Comparison of ENCODE assay signal across 8 mouse cellular contexts in genomic region chr12:44330216-44330719, GRCm38 (mm10). TPM values are rescaled to one million over a fixed set of nuclear protein-coding genes. Genes with fewer than 3 reads are reported as not detected.
DNase-seq lines count a peak whose midpoint lies in the region; ATAC-seq lines count a peak whose summit lies in the region.

No protein-coding gene starts in this region.

- intact Hi-C loops in heart, postnatal 10 days (cut with DNase I) = no loop called here

- H3K9ac ChIP-seq in heart, embryonic 16.5 days (ENCODE audit: low read length) = no peak overlapping the region
- H3K9ac ChIP-seq in embryonic facial prominence, embryonic 14.5 days (ENCODE audit: low read depth, low read length) = peak overlapping the region; percentile 65; the same call in 1 of the 2 replicates
- no peak overlapping the region for H3K9ac ChIP-seq in limb, embryonic 15.5 days

- no peaks in the 10 kb centered on the region for H3K36me3 ChIP-seq in heart, embryonic 16.5 days (ENCODE audit: control insufficient read depth, insufficient read depth)
- no peaks in the 10 kb centered on the region for H3K36me3 ChIP-seq in embryonic facial prominence, embryonic 14.5 days (ENCODE audit: control insufficient read depth, insufficient read depth, low read length)
- no peaks in the 10 kb centered on the region for H3K36me3 ChIP-seq in limb, embryonic 15.5 days

- H3K4me2 ChIP-seq in heart, embryonic 16.5 days (ENCODE audit: low read depth, low read length) = peak overlapping the region; percentile 87
- H3K4me2 ChIP-seq in embryonic facial prominence, embryonic 14.5 days (ENCODE audit: low read depth, low read length) = peak overlapping the region; percentile 98
- H3K4me2 ChIP-seq in limb, embryonic 15.5 days = peak overlapping the region; percentile 98

- no peak for ATAC-seq in heart, embryonic 16.5 days (replicated peaks; ENCODE audit: extremely low read depth, insufficient read depth, low FRiP score)
- ATAC-seq in embryonic facial prominence, embryonic 14.5 days (ENCODE audit: low read depth) = no peak
- ATAC-seq in limb, embryonic 15.5 days (ENCODE audit: insufficient number of reproducible peaks, low FRiP score, low TSS enrichment, low read depth) = no peak

- H3K27ac ChIP-seq in heart, embryonic 16.5 days (ENCODE audit: low read length) = no peak overlapping the region
- no peak overlapping the region; the same call in 1 of the 2 replicates for H3K27ac ChIP-seq in embryonic facial prominence, embryonic 14.5 days (replicated peaks; ENCODE audit: low read depth, low read length)
- no peak overlapping the region for H3K27ac ChIP-seq in limb, embryonic 15.5 days

- DNase-seq in heart, postnatal 10 days = no peak
- DNase-seq in Muller cell, postnatal 12 days (ENCODE audit: inconsistent ontology term) = peak; percentile 54
- no peak for DNase-seq in embryonic facial prominence, embryonic 14.5 days (ENCODE audit: low spot score)
- no peak for DNase-seq in thymus, postnatal 10 days (ENCODE audit: low spot score in 2 of 2)
- no peak for DNase-seq in urinary bladder, adult 18-20 months (ENCODE audit: low spot score in 2 of 2)
- DNase-seq in thymus, postnatal 14 days = no peak

- H3K27me3 ChIP-seq in heart, embryonic 16.5 days (ENCODE audit: control insufficient read depth, insufficient read depth, low read length) = peaks cover 10% of the 10 kb centered on the region
- H3K27me3 ChIP-seq in embryonic facial prominence, embryonic 14.5 days (replicated peaks; ENCODE audit: control insufficient read depth, insufficient read depth, low read length) = peaks cover 30% of the 10 kb centered on the region
- peaks cover 25% of the 10 kb centered on the region for H3K27me3 ChIP-seq in limb, embryonic 15.5 days

- H3K4me1 ChIP-seq in heart, embryonic 16.5 days (ENCODE audit: control insufficient read depth, insufficient read depth, low read length) = peaks cover 9% of the 10 kb centered on the region; the same call in 1 of the 2 replicates
- peaks cover 7% of the 10 kb centered on the region for H3K4me1 ChIP-seq in embryonic facial prominence, embryonic 14.5 days (ENCODE audit: control insufficient read depth, insufficient read depth, low read length)
- peaks cover 15% of the 10 kb centered on the region for H3K4me1 ChIP-seq in limb, embryonic 15.5 days

- H3K4me3 ChIP-seq in heart, embryonic 16.5 days (ENCODE audit: low read length) = peak overlapping the region; percentile 78
- H3K4me3 ChIP-seq in embryonic facial prominence, embryonic 14.5 days (ENCODE audit: low read depth, low read length) = peak overlapping the region; percentile 61
- H3K4me3 ChIP-seq in limb, embryonic 15.5 days = peak overlapping the region; percentile 52

- 2% methylated on average over 9 of the region's 9 CpGs for WGBS in heart, embryonic 16.5 days
- WGBS in embryonic facial prominence, embryonic 14.5 days = 2% methylated on average over 9 of the region's 9 CpGs
- WGBS in limb, embryonic 15.5 days = 4% methylated on average over 9 of the region's 9 CpGs

- H3K9me3 ChIP-seq in heart, embryonic 16.5 days (replicated peaks; ENCODE audit: control insufficient read depth, low read length) = no peaks in the 10 kb centered on the region
- no peaks in the 10 kb centered on the region for H3K9me3 ChIP-seq in embryonic facial prominence, embryonic 14.5 days (ENCODE audit: control insufficient read depth, low read length)
- H3K9me3 ChIP-seq in limb, embryonic 15.5 days = no peaks in the 10 kb centered on the region

RNA-seq across cellular contexts. Expression of gene Nrcam, which starts 1.6 kb away (rescaled TPM):
- 1.5 and 1.8 TPM in 2 replicates for polyA plus RNA-seq in heart, embryonic 16.5 days (2015; fragmentation: Nextera tagmentation; extraction: Ambion mirVana)
- under 1 TPM; 0.25 to 0.67 TPM for total RNA-seq in heart, postnatal 10 days (2021)
- polyA plus RNA-seq in embryonic facial prominence, embryonic 14.5 days (2014; fragmentation: Nextera tagmentation; extraction: Ambion mirVana) = 8.7 and 9.0 TPM in 2 replicates
- polyA plus RNA-seq in limb, embryonic 15.5 days (2015; fragmentation: Nextera tagmentation; extraction: Ambion mirVana) = 2.8 and 4.7 TPM in 2 replicates
